Mouse (Mus musculus) C2C12 (cell line): ENCODE results near the gene Stc2. TPM values are rescaled to one million over a fixed set of nuclear protein-coding genes. Genes with fewer than 3 reads are reported as not detected.

ENCODE experiments used
- H3K27me3 ChIP-seq: one replicate; pipeline ENCODE4 v1.6.1; 2011; ENCODE audit not compliant: control insufficient read depth, insufficient read depth, insufficient read length
- H3K36me3 ChIP-seq: one replicate; pipeline ENCODE4 v1.6.1; 2011; ENCODE audit not compliant: control insufficient read depth, insufficient read depth
- H3K4me3 ChIP-seq: one replicate; pipeline ENCODE4 v1.5.1; 2011; ENCODE audit warnings: mild to moderate bottlenecking, control low read depth; ENCODE audit not compliant: poor library complexity, insufficient read depth, severe bottlenecking
- H3K79me2 ChIP-seq: one replicate; pipeline ENCODE4 v1.6.1; 2011; ENCODE audit not compliant: control insufficient read depth, insufficient read depth
- H3K79me3 ChIP-seq: one replicate; pipeline ENCODE4 v1.6.1; 2011; ENCODE audit warnings: low read depth, control low read depth
- H3ac ChIP-seq: one replicate; pipeline ENCODE3; 2011; ENCODE audit warnings: low read depth; ENCODE audit not compliant: control insufficient read depth, insufficient read length
- CEBPB ChIP-seq: IDR thresholded peaks from one replicate; pipeline ENCODE4 v1.6.1; 2011; ENCODE audit warnings: low read depth, mild to moderate bottlenecking, control low read depth, moderate library complexity
- CTCF ChIP-seq: IDR thresholded peaks from one replicate; pipeline ENCODE4 v1.5.1; 2011; ENCODE audit not compliant: control insufficient read depth, insufficient read depth, insufficient read length
- FOSL1 ChIP-seq: IDR thresholded peaks from one replicate; pipeline ENCODE4 v1.8.0; 2011; ENCODE audit warnings: mild to moderate bottlenecking, low read length; ENCODE audit not compliant: poor library complexity, insufficient read depth, severe bottlenecking
- MAX ChIP-seq: IDR thresholded peaks from one replicate; pipeline ENCODE4 v1.6.1; 2011; ENCODE audit warnings: mild to moderate bottlenecking, control low read depth
- MYOD1 ChIP-seq: IDR thresholded peaks from one replicate; pipeline ENCODE4 v1.6.1; 2011; ENCODE audit warnings: low read depth; ENCODE audit not compliant: control insufficient read depth, insufficient read length
- MYOG ChIP-seq: IDR thresholded peaks from one replicate; pipeline ENCODE4 v1.6.1; 2011; ENCODE audit not compliant: control insufficient read depth, insufficient read length; ENCODE audit errors: extremely low read depth
- USF1 ChIP-seq: IDR thresholded peaks from one replicate; pipeline ENCODE4 v1.6.1; 2011; ENCODE audit warnings: low read depth, mild to moderate bottlenecking, control low read depth, moderate library complexity
- polyA plus RNA-seq: library from polyadenylated mRNA; unstranded; fragments of >200 nt; fragmentation: generic; extraction: Trizol; gene quantifications from one replicate; pipeline ENCODE4 v1.2.1, GENCODE M21; 2012; ENCODE audit warnings: missing spikeins

The Stc2 gene
- polyA plus RNA-seq, 1 experiment: 15.7 TPM

DNA sequence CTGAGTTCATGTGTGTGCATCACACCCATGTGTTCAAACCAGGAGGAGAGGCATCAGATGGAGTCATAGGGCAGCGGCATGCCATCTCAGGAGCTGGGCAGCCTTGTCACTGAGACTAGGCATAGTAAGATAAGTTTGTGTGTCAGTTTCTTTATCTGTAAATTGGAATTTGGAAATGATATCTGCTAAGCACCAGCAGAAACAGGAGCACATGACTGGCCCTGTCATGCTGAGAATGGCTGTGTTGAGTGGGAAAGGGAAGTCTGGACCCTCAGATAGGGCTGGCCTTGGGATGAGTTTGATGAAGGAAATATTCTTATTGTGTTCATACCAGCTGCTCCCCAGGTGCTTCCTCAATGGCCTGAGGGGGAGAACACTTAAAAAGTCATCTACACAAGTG, 14.1 kb downstream of the Stc2 start:
- TF ChIP-seq MYOD1 (no peak), CEBPB (no peak), MAX (no peak), USF1 (no peak), CTCF (no peak), MYOG (no peak), FOSL1 (no peak)
- H3K79me3 ChIP-seq: no peaks in the 10 kb centered on the region
- no peaks in the 10 kb centered on the region for H3K36me3 ChIP-seq
- no peaks in the 10 kb centered on the region for H3K79me2 ChIP-seq
- H3K4me3 ChIP-seq: no peak overlapping the region
- no peaks in the 10 kb centered on the region for H3K27me3 ChIP-seq
- no peak overlapping the region for H3ac ChIP-seq

DNA sequence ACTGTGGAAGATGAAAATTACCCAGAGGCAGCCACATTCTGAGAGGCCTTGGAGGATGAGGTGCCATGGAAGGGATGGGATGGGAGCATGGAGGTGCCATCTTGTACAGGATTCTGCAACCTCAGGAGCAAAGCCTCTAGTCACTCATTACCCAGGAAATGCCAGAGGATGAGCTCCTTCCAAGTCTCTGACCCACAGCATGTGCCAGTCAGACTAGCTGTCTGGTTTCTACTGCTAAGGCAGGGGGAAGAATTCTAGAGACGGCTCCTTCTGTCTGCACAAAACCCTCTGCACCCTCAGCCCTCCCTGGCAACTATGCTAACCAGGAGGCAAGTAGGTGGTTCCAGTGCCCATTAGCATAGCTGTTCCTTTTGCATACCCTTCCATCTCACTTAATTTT, 15.4 kb downstream of the Stc2 start:
- TF ChIP-seq MYOD1 (no peak), MYOG (no peak), MAX (no peak)
- H3K36me3 ChIP-seq: no peaks in the 10 kb centered on the region
- no peak overlapping the region for H3ac ChIP-seq
- H3K4me3 ChIP-seq: no peak overlapping the region
- no peaks in the 10 kb centered on the region for H3K79me3 ChIP-seq
- H3K27me3 ChIP-seq: no peaks in the 10 kb centered on the region
- H3K79me2 ChIP-seq: no peaks in the 10 kb centered on the region

Other genes with a start within 250 kb of the Stc2 start
- gene Gm17332, start 187.6 kb downstream of the Stc2 start, polyA plus RNA-seq: not detected